Mouse (Mus musculus): ENCODE measurements around the gene Atg4d.
"Not testable (repeated sequence)": the region's sequence is repeated elsewhere in the genome, so short reads cannot be mapped to it uniquely, and the experiment has no call there.

The Atg4d gene

DNA sequence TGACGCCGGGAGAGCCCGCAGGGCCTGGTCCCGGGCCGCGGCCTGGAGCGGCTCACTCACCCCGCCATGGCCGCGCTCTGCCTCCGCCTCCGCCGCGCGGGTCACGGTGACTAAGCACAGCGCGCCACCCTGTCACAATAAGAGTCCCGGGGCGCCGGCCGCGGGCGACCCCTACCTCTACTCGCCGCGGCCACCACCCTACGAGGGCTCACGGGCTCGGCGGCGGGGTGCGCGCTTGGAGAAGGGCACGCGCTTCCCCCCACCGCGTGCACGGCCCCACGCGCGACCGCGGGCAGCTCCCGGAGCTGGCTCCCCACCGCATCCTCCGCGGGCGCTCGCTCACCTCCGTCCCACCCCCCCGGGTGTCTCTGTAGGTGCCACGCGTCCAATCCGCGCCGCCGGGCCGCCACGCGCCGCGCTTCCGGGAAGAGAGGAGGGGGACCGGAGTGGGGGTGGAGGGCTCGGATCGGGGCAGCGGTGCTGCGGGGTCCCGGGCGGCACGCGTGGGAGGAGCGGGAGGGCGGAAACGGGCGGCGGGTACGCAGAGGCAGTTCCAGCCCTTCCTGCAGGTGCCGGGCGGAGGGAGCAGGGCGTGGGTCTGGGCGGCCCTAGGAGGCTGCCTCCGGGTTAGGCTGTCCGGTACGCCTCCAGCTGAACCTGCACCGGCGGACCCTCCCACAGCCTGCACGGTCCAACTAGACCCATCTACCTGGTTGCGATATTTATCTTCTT lies 26.2 kb upstream of the Atg4d start, which contains the start of gene Keap1:
Gene Keap1 (minus strand): TSS at position 629 of the 732 bp plus-strand sequence.
- in situ Hi-C loops (cut with MboI, MseI) = no loop called here

DNA sequence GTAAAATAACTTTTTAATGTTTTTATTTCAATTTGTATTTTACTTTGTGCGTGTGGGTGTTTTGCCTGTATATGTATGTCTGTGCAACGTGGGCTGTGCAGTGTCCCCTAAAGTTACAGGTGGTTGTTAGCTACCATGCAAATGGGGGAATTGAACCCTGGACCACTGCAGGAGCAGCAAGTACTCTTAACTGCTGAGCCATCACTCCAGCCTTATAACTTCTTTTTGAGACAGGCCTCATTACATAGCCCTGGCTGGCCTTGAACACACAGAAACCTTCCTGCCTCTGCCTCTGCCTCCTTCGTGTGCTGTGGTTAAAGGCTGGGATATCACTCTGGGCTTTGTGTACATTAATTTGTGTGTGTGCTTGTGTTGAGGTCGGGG lies 25.6 kb upstream of the Atg4d start:
- in situ Hi-C loops (cut with MboI, MseI) = no loop called here

DNA sequence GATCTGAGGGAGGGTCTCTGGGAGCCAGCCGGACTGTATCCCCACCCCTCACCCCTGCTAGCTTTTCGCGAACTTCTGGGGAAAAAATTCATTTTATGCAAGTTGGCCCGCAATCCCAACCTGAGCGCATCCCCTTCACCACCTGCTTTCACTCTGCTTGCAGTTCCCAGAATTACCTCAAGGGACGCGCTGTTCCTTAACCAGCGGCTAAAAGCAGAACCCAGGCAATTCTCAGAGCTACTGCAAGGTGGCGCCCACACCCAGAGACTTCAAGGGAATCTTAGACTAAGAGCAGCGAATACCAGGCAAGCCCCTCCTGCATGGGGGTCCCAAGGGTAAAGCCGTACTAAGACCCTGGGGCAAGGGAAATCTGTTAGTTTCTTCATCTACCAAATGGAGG lies 23.8 kb upstream of the Atg4d start:
- in situ Hi-C loops (cut with MboI, MseI) = no loop called here

DNA sequence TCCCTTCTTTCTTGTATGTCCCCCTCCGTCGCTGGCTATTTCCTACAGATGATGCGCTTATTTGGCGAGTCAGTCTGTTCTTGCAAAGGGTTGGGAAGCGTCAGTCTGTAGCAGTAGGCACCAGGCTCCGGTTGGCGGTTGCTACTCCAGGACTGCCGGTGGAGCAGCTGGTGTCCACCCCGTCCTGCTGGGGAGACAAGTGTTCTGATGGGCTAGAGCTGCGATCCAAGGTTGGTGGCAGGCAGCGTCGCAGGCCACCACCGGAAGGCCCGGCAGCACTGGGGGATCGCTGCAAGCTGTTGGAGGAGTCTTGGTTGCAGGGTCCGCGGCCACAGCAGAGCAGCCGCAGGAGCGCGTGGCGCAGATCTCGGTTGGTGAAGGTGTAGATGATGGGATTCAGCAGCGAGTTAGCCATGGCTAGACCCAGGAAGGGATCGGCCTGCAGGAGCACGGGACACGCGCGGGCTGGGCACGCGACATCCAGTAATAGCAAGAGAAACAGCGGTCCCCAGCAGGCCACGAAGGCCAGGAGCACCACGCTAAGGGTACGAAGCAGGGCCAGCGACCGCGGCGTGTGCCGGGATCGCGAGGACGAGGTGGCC lies 21.2 kb upstream of the Atg4d start:
- in situ Hi-C loops (cut with MboI, MseI) = no loop called here

DNA sequence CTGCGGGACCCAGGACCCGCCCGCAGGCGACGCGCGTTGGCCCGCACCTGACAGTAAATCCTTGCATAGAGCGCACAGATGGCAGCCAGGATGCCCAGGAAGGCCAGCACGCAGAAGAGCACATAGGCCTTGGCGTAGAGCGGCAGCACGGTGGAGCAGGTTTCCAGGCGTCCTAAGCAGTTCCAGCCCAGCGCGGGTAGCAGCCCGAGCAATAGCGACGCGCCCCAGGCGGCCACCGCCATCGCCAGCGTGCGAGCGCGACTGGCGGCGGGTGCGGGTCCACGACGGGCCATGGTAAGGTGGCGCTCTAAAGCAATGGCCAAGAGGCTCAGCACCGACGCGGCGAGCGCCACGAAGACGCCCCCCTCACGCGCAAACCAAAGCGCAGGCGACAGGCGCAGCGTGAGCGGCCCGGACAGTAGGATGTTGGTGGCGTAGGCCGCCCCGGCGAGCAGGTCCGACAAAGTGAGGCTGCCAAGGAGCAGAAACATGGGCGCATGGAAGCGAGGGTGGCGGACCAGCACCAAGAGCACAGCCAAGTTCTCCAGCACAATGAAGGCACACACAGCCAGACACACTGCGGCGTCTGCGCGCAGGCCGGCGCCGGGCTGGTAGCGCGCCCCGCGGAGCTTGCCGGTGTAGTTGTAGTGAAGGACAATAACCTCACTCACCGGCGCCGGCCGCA lies 20.5 kb upstream of the Atg4d start:
- in situ Hi-C loops (cut with MboI, MseI) = no loop called here

DNA sequence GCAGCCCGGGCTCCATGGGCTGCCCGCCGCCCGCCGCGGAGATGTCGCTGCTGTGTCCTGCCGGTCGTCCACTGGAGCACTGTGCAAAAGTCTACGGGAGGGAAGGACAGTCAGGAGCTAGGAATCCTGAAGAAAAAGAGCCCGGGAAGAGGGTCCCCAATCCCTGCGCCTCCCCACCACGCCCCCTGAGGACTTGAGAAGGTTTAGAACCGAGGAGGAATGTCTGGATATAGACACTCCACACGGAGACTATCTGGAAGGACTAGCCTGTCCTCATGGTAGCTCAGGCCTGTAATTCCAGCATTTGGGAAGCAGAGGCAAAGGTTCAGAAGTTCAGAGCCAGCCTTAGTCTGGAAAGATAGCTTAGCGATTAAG lies 20.0 kb upstream of the Atg4d start:
- in situ Hi-C loops (cut with MboI, MseI) = no loop called here

DNA sequence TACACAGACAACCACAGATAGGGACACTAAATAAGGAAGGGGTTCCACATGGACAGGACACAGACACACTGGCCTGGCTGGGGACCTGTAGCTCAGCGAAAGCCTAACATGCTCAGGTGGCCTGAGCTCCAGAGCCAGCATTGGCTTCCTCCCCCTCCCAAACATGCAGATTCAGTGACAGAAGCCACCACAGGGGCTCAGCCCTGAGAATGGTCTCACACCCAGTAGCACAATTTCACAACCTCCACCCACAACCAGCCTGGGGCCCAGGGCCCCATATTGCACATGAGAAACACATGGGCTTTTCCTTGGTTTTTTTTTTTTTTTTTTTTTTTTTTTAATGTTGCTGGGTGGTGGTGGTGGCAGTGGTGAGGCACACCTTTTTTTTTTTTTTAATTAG lies 18.8 kb upstream of the Atg4d start:
- in situ Hi-C loops (cut with MboI, MseI) = no loop called here

DNA sequence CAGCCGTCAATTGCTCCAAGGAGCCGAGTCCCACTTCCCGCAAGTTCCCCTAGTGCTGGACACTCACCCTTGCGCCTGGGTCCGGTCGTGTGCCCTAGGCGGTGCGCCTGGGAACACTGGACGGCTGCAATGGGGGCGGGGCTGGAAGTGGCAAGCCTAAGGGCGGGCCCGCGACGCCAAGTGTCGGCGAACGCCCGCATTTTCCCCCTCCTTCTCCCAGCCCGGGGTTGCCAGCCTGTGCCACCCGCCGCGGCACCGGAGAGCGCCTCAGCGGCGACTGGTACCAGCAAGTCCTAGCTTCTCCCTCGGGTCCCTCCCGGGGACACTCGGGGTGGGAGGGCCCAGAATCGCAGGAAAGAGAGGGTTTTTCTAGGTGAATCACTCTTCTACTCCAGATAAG lies 16.8 kb upstream of the Atg4d start, which contains the start of gene S1pr5:
Gene S1pr5 (minus strand): TSS at position 118 of the 400 bp plus-strand sequence.
- in situ Hi-C loops (cut with MboI, MseI) = no loop called here

DNA sequence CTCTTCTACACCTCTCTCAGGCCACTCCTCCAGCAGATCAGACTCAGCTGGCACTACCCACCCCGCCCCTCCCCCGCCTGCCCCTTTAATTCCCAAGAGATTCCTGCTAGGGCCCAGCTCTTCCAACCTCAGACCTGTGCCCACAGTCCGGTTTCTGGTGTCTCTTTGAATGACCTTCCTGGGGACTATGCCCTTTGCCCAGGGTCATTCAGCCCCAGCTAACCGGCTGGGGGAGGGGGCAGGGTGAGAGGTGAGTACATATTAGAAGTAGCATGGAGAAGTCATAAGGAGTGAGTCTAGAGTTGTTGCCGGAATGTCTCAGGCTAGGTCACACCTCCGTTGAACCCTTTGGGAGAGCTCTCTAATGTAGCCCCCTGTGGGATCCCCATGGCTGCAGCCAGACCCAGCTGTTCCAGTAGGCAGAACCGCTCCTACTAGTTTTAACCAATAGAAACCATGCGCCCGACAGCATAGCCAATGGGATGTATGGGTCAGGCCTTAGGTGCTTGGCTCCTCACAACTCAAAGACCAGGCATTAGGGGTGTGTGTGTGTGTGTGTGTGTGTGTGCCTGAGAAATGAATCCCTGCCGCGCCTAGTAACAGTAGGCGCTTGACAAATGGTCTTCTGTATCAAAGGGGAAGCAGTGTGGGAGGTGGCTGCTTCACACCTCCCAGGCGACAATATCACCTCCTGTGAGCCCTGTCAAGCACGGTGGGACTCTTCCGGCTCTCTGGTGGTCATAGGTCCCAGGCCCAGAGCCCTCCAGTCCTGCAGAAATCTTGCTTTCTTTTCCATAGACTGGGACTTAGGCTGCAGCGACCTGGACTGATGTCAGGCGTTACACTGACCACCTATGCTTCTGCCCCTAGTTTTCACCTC lies 15.2 kb upstream of the Atg4d start:
- in situ Hi-C loops (cut with MboI, MseI) = no loop called here

DNA sequence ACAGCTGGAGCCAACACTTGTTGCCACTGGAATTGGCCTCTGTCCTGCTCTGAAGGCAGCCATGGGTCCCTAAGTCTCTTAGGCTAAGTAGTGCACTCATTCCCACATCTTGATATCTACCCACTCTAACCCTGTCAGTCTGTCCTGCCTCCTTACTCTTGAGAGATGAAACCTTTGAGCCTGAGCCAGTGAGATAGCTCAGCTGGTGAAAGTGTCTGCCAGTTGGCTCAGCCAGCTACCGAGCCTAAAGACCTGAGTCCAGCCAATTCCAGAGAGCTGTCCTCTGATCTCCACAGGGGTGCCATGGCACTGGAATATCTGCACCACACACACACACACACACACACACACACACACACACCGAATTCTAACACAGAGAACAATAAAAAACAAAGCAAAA lies 14.6 kb upstream of the Atg4d start:
- in situ Hi-C loops (cut with MboI, MseI) = no loop called here

DNA sequence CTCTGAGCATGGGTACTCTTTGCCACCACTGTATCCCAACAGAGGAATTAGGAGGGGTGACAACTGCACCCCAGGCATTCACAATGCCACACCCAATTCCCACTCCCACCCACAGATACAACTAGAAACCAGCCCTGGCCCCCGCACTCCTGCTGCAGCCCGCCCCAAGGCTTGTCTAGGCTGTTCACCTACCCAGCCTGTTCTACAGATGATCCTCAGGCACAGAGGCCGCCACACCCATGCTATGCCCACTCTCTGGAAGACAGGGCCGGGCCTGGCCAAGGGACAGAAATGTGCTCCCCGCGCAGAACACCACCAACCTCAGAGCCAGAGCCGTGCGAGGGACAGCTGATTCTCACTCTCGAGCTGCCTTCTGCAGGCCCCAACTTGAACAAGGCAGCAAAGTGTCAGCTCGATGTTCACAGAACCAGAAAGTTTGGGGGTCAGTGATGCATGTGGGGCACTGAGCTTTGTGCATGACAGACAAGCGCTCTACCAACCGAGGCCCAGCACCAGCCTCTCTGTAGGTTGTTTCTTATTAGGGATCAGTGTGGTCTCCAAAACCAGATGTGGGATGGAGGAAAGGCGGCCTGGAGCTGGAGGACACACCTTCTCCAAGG lies 13.9 kb upstream of the Atg4d start:
- in situ Hi-C loops (cut with MboI, MseI) = no loop called here

DNA sequence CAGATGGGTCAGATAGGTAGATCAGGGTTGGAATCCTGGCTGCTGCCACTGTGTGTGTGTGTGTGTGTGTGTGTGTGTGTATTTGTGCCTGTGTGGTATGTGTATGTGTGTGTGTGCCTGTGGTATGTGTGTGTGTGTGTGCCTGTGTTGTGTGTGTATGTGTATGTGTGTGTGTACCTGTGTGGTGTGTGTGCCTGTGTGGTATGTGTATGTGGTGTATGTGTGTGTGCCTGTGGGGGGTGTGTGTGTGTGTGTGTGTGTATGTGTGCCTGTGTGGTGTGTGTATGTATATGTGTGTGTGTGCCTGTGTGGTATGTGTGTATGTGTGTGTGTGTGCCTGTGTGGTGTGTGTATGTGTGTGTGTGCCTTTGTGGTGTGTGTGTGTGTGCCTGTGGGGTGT lies 10.4 kb upstream of the Atg4d start:
- in situ Hi-C loops (cut with MboI, MseI) = no loop called here

DNA sequence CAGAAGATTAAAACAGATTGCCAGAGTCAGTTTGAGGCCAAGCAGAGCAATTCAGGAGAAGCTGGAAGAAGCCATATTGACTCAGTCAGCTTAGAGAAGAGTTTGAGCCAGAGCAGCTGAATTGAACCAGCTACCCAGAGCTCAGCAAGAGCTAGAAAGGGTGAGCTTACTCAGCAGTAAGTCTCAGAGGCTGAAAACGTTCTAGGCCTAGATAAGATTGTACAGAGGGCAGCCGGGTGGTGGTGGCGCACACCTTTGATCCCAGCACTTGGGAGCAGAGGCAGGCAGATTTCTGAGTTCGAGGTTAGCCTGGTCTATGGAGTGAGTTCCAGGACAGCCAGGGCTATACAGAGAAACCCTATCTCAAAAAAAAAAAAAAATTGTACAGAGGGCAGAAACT lies 8.7 kb upstream of the Atg4d start:
- in situ Hi-C loops (cut with MboI, MseI) = not testable (repeated sequence)

DNA sequence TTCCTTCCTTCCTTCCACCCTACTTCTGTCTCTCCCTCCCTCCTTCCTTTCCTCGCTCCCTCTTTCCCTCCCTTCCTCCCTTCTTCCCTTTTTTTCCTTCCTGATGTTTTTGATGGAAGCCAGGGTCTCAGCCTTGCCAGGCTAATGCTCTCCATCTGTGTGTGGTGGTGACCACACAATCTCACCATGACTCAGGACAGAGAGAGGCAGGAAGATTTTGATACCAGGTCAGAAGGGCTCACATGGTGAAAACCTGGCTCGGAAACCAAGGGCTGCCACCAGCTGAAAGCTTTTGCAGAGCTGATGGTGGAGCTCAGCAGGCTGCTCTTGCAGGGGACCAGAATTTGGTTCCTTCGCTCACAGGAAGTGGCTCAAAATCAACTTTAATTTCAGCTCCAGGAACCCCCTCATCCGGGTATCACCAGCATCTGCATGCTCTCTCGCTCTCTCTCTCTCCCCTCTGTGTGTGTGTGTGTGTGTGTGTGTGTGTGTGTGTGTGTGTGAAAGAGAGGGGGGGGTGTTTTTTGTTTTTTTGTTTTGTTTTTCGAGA lies 4.5 kb upstream of the Atg4d start:
- in situ Hi-C loops (cut with MboI, MseI) = no loop called here

DNA sequence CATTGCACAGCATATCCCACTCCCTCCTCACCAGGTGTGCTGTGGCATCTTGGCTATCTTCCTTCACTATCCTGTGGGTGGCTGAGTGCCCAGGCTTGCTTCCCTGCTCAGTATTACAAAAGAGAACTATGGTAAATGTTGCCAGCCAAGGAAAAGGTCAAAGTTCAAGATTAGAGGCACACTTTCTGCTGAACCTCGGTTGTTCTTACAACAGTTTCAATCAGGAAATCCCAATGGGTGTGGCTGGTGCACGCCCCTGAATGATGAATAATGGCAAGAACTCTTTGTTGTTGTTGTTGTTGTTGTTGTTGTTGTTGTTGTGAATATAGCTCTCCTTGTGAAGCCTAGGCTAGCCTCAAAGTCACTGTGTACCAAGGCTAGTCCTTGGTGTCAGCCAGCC lies 3.3 kb upstream of the Atg4d start:
- in situ Hi-C loops (cut with MboI, MseI) = no loop called here

DNA sequence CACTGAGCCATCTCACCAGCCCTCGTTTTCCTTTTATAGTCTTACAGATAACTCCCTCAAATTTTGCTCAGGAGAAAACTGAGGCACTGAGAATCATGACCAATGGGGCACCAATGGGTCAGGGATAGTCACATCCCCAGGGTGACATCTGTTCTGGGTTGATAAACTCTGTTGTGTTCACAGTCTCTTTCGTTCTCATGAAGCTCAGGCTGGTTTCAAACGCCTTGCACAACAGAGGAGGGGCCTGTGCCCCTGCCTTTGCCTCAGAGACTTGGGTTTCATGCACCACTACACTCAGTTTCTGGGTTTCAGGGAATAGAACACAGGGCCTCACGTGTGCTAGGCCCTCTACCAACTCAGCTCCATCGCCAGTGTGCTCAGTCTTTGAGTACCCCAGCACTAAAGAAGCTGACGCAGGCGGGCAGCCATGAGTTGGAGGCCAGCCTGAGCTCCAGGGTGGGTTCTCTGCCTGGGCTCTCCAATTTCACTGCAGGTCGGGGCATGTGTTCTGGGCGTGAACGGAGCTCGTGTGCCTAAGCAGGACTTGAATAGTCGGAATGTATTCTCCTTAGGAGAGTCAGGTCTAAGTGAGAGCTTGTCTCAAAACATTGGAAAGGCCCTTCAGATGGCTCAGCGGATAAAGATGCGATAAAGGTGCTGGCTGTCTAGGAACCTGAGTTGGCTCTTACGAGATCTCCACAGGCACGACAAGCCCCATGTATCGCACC lies 657 bp upstream of the Atg4d start:
- in situ Hi-C loops (cut with MboI, MseI) = no loop called here

DNA sequence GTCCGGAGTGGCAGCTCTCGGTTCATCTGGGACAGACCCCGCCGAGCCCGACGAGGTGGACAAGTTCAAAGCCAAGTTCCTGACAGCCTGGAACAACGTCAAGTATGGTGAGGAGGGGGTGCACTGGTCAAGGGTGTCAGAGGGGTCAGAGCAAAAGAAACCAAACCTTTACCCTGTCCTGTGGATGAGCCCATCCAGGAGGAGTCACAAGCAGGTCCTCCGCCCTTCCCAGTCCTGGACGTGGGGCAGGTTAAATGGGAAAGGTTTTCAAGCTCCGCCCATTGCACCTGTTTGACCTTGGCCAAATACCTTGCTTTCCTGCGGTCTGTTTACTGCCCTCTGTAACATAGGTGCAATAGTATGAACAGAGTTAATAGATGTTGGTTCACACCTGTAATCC lies 518 bp downstream of the Atg4d start:
- in situ Hi-C loops (cut with MboI, MseI) = no loop called here

DNA sequence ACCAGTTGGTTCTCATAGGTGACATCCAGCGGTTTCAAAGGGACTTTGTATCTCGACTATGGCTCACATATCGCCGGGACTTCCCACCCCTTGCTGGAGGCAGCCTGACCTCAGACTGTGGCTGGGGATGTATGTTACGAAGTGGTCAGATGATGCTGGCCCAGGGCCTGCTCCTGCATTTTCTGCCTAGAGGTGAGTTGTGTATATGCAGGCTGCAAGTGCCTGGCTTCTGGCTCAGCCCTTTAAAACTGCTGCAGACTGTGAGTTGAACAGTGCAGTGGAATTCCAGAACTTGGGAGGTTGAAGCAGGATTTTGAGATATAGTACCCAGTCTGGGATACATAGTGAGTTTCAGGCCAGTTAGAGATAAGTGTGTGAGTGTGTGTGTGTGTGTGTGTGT lies 1.8 kb downstream of the Atg4d start:
- in situ Hi-C loops (cut with MboI, MseI) = no loop called here

DNA sequence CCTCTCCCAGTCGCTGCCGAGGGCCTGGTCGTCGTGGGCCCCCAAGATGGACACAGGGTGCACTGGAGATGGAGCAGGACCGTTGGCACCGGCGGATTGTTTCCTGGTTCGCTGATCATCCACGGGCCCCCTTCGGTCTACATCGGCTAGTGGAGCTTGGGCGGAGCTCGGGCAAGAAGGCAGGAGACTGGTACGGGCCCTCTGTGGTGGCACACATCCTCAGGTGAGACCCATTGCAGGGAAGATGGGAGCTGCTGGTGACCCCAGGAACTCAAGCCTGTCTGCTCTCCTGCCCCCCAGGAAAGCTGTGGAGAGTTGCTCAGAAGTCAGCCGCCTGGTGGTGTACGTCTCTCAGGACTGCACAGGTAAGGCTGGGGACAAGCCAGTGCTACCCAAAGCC lies 3.2 kb downstream of the Atg4d start:
- in situ Hi-C loops (cut with MboI, MseI) = no loop called here

DNA sequence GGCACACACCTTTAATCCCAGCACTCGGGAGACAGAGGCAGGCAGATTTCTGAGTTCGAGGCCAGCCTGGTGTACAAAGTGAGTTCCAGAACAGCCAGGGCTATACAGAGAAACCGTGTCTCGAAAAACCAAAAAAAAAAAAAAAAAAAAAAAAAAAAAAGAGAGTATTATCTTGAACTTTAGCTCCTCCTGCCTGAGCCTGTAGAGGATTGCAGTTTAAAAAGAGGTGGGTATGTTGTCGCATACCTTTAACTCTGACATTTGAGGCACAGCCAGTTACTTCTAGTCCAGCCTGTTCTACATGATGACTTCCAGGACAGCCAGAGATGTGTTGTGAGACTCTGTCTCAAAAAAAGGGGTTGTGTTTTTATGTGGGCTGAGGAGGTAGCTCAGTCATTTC lies 4.5 kb downstream of the Atg4d start:
- in situ Hi-C loops (cut with MboI, MseI) = not testable (repeated sequence)

DNA sequence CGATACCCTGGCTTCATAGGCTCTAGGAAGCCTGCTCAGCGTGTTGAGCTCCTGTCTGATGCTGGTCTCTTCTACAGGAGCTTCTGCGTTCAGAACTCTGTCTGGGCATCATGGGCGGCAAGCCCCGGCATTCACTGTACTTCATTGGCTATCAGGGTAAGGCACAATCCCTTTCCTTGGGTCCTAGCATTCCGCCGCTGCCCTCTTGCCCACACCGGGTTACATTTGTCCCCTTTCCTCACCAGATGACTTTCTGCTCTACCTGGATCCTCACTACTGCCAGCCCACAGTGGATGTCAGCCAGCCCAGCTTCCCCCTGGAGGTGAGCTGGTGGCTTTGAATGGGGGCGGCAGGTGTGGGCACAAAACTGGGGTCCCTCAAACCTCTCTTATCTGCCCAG lies 7.3 kb downstream of the Atg4d start:
- in situ Hi-C loops (cut with MboI, MseI) = no loop called here

Data from T-helper 17 cell (primary cell).